Mouse (Mus musculus) kidney, embryonic 15.5 days (tissue): ENCODE data around the gene Grik1. TPM values are rescaled to one million over a fixed set of nuclear protein-coding genes. Genes with fewer than 3 reads are reported as not detected.

Experiments
- ATAC-seq: fragments of 200-750 bp; cut with Nextera tagmentation; replicated peaks from 2 replicates; pipeline ENCODE4 v1.8.0; 2017; ENCODE audit warnings: moderate TSS enrichment; ENCODE audit not compliant: low FRiP score
- H3K27ac ChIP-seq: fragments of 300-500 bp; sonication (generic); 2 replicates; pipeline ENCODE4 v1.5.1; 2015; ENCODE audit warnings: mild to moderate bottlenecking, inconsistent platforms
- H3K27me3 ChIP-seq: fragments of 300-500 bp; sonication (generic); 2 replicates; pipeline ENCODE4 v1.6.1; 2015; ENCODE audit warnings: inconsistent platforms
- H3K36me3 ChIP-seq: fragments of 300-500 bp; sonication (generic); 2 replicates; pipeline ENCODE4 v1.6.1; 2015; ENCODE audit warnings: inconsistent platforms
- H3K4me1 ChIP-seq: fragments of 300-500 bp; sonication (generic); 2 replicates; pipeline ENCODE4 v1.6.1; 2015; ENCODE audit warnings: inconsistent platforms
- H3K4me2 ChIP-seq: fragments of 300-500 bp; sonication (generic); 2 replicates; pipeline ENCODE4 v1.6.1; 2015; ENCODE audit warnings: moderate library complexity, mild to moderate bottlenecking, inconsistent platforms
- H3K4me3 ChIP-seq: fragments of 300-500 bp; sonication (generic); replicated peaks from 2 replicates; pipeline ENCODE4 v1.5.1; 2015; ENCODE audit warnings: mild to moderate bottlenecking, inconsistent platforms
- H3K9ac ChIP-seq: fragments of 300-500 bp; sonication (generic); 2 replicates; pipeline ENCODE4 v1.6.1; 2015; ENCODE audit warnings: mild to moderate bottlenecking, inconsistent platforms
- H3K9me3 ChIP-seq: fragments of 300-500 bp; sonication (generic); replicated peaks from 2 replicates; pipeline ENCODE4 v1.6.1; 2016; ENCODE audit warnings: inconsistent platforms
- WGBS: fragments of 180-500 bp; shearing (Covaris S2); methylation state at CpG from one replicate; pipeline ENCODE4 v1.1.7; 2015; ENCODE audit warnings: mixed read lengths; 5-methylcytosine and 5-hydroxymethylcytosine counted together
- polyA plus RNA-seq: library from polyadenylated mRNA; unstranded; fragments of >200 nt; fragmentation: Nextera tagmentation; extraction: Ambion mirVana; gene quantifications from 2 replicates; pipeline ENCODE4 v1.2.1, GENCODE M21; 2015

Gene Grik1
- polyA plus RNA-seq: 1.2 and 1.6 TPM in 2 replicates

- H3K4me3 ChIP-seq: peak within 1 kb of the TSS; percentile 52
- WGBS: 1% methylated on average over 27 of the region's 27 CpGs
- 0 out of 2 replicates have a peak within 1 kb of the TSS, but pooled peaks have one; percentile 21 for H3K9ac ChIP-seq
- peaks cover 45% of the 10 kb centered on the region for H3K27me3 ChIP-seq
- H3K4me2 ChIP-seq: peak within 1 kb of the TSS; percentile 96
- no peak within 1 kb of the TSS for H3K27ac ChIP-seq
- ATAC-seq: peak; percentile 90
- peaks cover 17% of the 10 kb centered on the region for H3K4me1 ChIP-seq
- H3K36me3 ChIP-seq: no peaks in the 10 kb centered on the region
- H3K9me3 ChIP-seq: no peaks in the 10 kb centered on the region
Measured at GRCm38 (mm10) chr16:88290132-88290772, at the start of gene Grik1. TSS of gene Grik1 (minus strand) at chr16:88290265.

GRCm38 (mm10) chr16:88294209-88294608 lies 4.1 kb upstream of the Grik1 start:
- H3K4me3 ChIP-seq: no peak overlapping the region
- WGBS: 44% methylated on average over 3 of the region's 3 CpGs
- no peak for ATAC-seq

GRCm38 (mm10) chr16:88289421-88290081 lies 514 bp downstream of the Grik1 start:
- Histone ChIP-seq H3K4me1 (peaks cover 17% of the 10 kb centered on the region), H3K9ac (0 out of 2 replicates have a peak overlapping the region, but pooled peaks have one; percentile 21), H3K27ac (no peak overlapping the region), H3K4me3 (peak overlapping the region; percentile 52), H3K4me2 (peak overlapping the region; percentile 96), H3K36me3 (no peaks in the 10 kb centered on the region), H3K9me3 (no peaks in the 10 kb centered on the region), H3K27me3 (peaks cover 45% of the 10 kb centered on the region)
- under 1% methylated on average over 40 of the region's 40 CpGs for WGBS
- ATAC-seq: peak; percentile 85

More at GRCm38 (mm10) chr16:88294209-88294608, 4.1 kb upstream of the Grik1 start:
- no peaks in the 10 kb centered on the region for H3K9me3 ChIP-seq
- H3K36me3 ChIP-seq: no peaks in the 10 kb centered on the region
- H3K27ac ChIP-seq: no peak overlapping the region
- no peak overlapping the region for H3K4me2 ChIP-seq
- no peak overlapping the region for H3K9ac ChIP-seq
- peaks cover 14% of the 10 kb centered on the region for H3K4me1 ChIP-seq
- H3K27me3 ChIP-seq: peaks cover 21% of the 10 kb centered on the region

- WGBS: 87% methylated on average over 4 of the region's 4 CpGs
- no peak overlapping the region for H3K4me3 ChIP-seq
- no peak overlapping the region for H3K4me2 ChIP-seq
- H3K27me3 ChIP-seq: no peaks in the 10 kb centered on the region
- H3K27ac ChIP-seq: no peak overlapping the region
- no peaks in the 10 kb centered on the region for H3K36me3 ChIP-seq
- no peak for ATAC-seq
- H3K9ac ChIP-seq: no peak overlapping the region
- H3K9me3 ChIP-seq: no peaks in the 10 kb centered on the region
- H3K4me1 ChIP-seq: no peaks in the 10 kb centered on the region
Measured at GRCm38 (mm10) chr16:88258407-88258806, 31.7 kb downstream of the Grik1 start.

- Histone ChIP-seq H3K4me2 (no peak overlapping the region), H3K4me3 (no peak overlapping the region), H3K9me3 (no peaks in the 10 kb centered on the region), H3K4me1 (no peaks in the 10 kb centered on the region), H3K36me3 (no peaks in the 10 kb centered on the region), H3K27ac (no peak overlapping the region), H3K27me3 (no peaks in the 10 kb centered on the region), H3K9ac (no peak overlapping the region)
- ATAC-seq: no peak
- WGBS: 69% methylated on average over 5 of the region's 5 CpGs
Measured at GRCm38 (mm10) chr16:88257072-88257471, 33.0 kb downstream of the Grik1 start.

GRCm38 (mm10) chr16:88256101-88256500 lies 34.0 kb downstream of the Grik1 start:
- Histone ChIP-seq H3K27me3 (no peaks in the 10 kb centered on the region), H3K4me2 (no peak overlapping the region), H3K36me3 (no peaks in the 10 kb centered on the region), H3K4me1 (no peaks in the 10 kb centered on the region), H3K27ac (no peak overlapping the region), H3K4me3 (no peak overlapping the region), H3K9me3 (no peaks in the 10 kb centered on the region), H3K9ac (no peak overlapping the region)
- 81% methylated on average over 3 of the region's 3 CpGs for WGBS
- ATAC-seq: no peak

- ATAC-seq: no peak
- no peak overlapping the region for H3K9ac ChIP-seq
- H3K27ac ChIP-seq: no peak overlapping the region
- H3K4me2 ChIP-seq: no peak overlapping the region
- no peaks in the 10 kb centered on the region for H3K4me1 ChIP-seq
- no peaks in the 10 kb centered on the region for H3K27me3 ChIP-seq
- H3K36me3 ChIP-seq: no peaks in the 10 kb centered on the region
- no peak overlapping the region for H3K4me3 ChIP-seq
- 84% methylated on average over 2 of the region's 2 CpGs for WGBS
- H3K9me3 ChIP-seq: no peaks in the 10 kb centered on the region
Measured at GRCm38 (mm10) chr16:88252676-88253075, 37.4 kb downstream of the Grik1 start.

GRCm38 (mm10) chr16:88251049-88251448 lies 39.0 kb downstream of the Grik1 start:
- Histone ChIP-seq H3K27ac (no peak overlapping the region), H3K9ac (no peak overlapping the region), H3K4me3 (no peak overlapping the region), H3K4me2 (no peak overlapping the region), H3K4me1 (no peaks in the 10 kb centered on the region), H3K9me3 (no peaks in the 10 kb centered on the region), H3K27me3 (no peaks in the 10 kb centered on the region), H3K36me3 (no peaks in the 10 kb centered on the region)
- ATAC-seq: no peak
- 82% methylated on average over 5 of the region's 5 CpGs for WGBS

- 70% methylated on average over 3 of the region's 3 CpGs for WGBS
- ATAC-seq: no peak
Measured at GRCm38 (mm10) chr16:88249825-88250224, 40.2 kb downstream of the Grik1 start.

GRCm38 (mm10) chr16:88247586-88247985 lies 42.5 kb downstream of the Grik1 start:
- no peak overlapping the region for H3K27ac ChIP-seq
- 84% methylated on average over 3 of the region's 3 CpGs for whole genome bisulfite sequencing
- no peaks in the 10 kb centered on the region for H3K4me1 ChIP-seq
- H3K9ac ChIP-seq: no peak overlapping the region
- H3K9me3 ChIP-seq: no peaks in the 10 kb centered on the region
- no peaks in the 10 kb centered on the region for H3K27me3 ChIP-seq
- no peak overlapping the region for H3K4me2 ChIP-seq
- no peaks in the 10 kb centered on the region for H3K36me3 ChIP-seq
- H3K4me3 ChIP-seq: no peak overlapping the region
- ATAC-seq: no peak

More at GRCm38 (mm10) chr16:88249825-88250224, 40.2 kb downstream of the Grik1 start:
- no peak overlapping the region for H3K4me3 ChIP-seq
- H3K4me1 ChIP-seq: no peaks in the 10 kb centered on the region
- H3K9me3 ChIP-seq: no peaks in the 10 kb centered on the region
- H3K4me2 ChIP-seq: no peak overlapping the region
- no peak overlapping the region for H3K27ac ChIP-seq
- H3K9ac ChIP-seq: no peak overlapping the region
- H3K36me3 ChIP-seq: no peaks in the 10 kb centered on the region
- no peaks in the 10 kb centered on the region for H3K27me3 ChIP-seq

GRCm38 (mm10) chr16:88244658-88245057 lies 45.4 kb downstream of the Grik1 start:
- no peaks in the 10 kb centered on the region for H3K36me3 ChIP-seq
- H3K4me3 ChIP-seq: no peak overlapping the region
- H3K9ac ChIP-seq: no peak overlapping the region
- H3K27ac ChIP-seq: no peak overlapping the region
- H3K27me3 ChIP-seq: no peaks in the 10 kb centered on the region
- H3K4me1 ChIP-seq: no peaks in the 10 kb centered on the region
- 87% methylated on average over 4 of the region's 4 CpGs for WGBS
- H3K4me2 ChIP-seq: no peak overlapping the region
- ATAC-seq: no peak
- H3K9me3 ChIP-seq: no peaks in the 10 kb centered on the region

GRCm38 (mm10) chr16:88225616-88226015 lies 64.4 kb downstream of the Grik1 start:
- Histone ChIP-seq H3K4me1 (no peaks in the 10 kb centered on the region), H3K27me3 (no peaks in the 10 kb centered on the region), H3K36me3 (no peaks in the 10 kb centered on the region), H3K9me3 (no peaks in the 10 kb centered on the region), H3K4me2 (no peak overlapping the region), H3K27ac (no peak overlapping the region), H3K9ac (no peak overlapping the region), H3K4me3 (no peak overlapping the region)
- WGBS: 38% methylated on average over 16 of the region's 16 CpGs
- ATAC-seq: no peak
